Mouse (Mus musculus): ENCODE data around the gene Inppl1. TPM values are rescaled to one million over a fixed set of nuclear protein-coding genes. Genes with fewer than 3 reads are reported as not detected.

Inppl1 gene
- polyA plus RNA-seq (2015; fragmentation: Nextera tagmentation; extraction: Ambion mirVana) = 16.6 and 17.6 TPM in 2 replicates

DNA sequence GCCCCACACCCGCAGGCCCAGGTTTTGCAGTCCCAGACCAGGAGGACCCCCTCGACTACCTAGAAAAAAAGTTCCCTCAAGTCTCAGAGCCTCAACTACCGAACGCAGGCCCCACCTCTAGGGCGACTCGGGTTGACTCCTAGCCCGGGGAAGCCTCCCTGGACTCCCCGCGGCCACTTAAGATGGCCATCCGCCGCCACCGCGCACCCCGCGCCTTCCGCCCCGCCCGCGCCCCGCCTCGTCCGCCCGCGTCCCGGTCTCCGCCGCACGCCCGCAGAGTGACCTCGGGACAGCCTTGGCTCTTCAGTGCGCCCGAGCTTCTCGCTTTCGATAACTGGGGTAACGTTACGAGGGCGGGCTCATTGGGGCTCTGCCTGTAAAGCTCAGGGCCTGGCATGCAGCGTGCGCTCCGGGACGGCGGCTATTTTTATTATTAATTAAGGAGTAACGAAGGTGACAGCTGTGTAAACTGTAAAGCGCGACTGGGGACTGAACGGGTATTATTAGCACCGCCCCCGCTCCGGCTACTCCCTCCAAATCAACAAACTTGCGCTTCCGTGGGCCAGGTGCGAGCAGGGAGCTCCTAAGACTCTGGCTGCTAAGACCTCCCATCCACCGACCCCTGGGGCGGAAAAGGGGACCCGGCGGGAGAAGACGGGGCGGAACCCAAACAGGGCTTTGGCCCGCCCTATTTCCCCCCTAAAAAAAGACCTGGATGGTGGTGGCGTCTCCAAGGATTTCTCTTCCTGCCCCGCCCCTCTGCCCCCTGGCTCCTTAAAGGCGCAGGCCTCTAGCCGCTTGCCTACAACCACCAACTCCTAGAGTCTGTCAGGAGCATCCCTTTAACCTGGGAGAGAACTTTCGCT lies at the start of gene Inppl1:
Inppl1 (minus strand) TSS at position 624 of the 866 bp plus-strand sequence.
- Histone ChIP-seq H3K4me3 (ENCODE audit: low read depth, low read length) (peak within 1 kb of the TSS; percentile 87), H3K4me1 (replicated peaks; ENCODE audit: control insufficient read depth, insufficient read depth) (peaks cover 7% of the 10 kb centered on the region; the same call in 1 of the 2 replicates), H3K9me3 (ENCODE audit: control insufficient read depth, low read length) (no peaks in the 10 kb centered on the region), H3K4me2 (replicated peaks; ENCODE audit: low read depth) (peak within 1 kb of the TSS; percentile 91), H3K27ac (replicated peaks) (peak within 1 kb of the TSS; percentile 94), H3K36me3 (ENCODE audit: control insufficient read depth, insufficient read depth, low read length) (peaks cover 8% of the 10 kb centered on the region), H3K27me3 (ENCODE audit: control insufficient read depth, insufficient read depth, low read length) (no peaks in the 10 kb centered on the region), H3K9ac (ENCODE audit: low read length) (peak within 1 kb of the TSS; percentile 95)
- peak; percentile 84 for ATAC-seq (ENCODE audit: low FRiP score, low TSS enrichment)
- WGBS = 1% methylated on average over 64 of the region's 64 CpGs
- TF ChIP-seq CTCF (IDR thresholded peaks at IDR 0.05; ENCODE audit: low read depth) (peak; percentile 69), EP300 (optimal IDR thresholded peaks at IDR 0.05) (no peak)
- peak; percentile 93 for DNase-seq (ENCODE audit: low spot score)

DNA sequence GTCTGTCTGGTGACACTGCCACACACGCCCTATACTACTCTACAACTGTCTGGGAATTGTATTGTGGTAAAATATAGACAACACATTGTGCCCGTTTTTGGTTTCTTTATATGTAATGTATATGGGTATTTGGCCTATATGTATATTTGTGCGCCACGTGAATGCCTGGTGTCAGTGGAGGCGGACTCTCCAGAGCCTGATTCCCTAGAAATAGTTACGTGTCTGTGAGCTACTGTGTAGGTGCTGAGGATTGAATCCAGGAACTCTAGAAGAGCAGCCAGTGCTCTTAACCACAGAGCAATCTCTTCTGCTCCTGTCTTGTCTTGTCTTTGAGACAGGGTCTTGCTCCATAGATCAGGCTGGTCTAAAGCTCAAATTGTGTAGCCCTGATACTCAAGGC lies 48.2 kb upstream of the Inppl1 start:
- 85% methylated on average over 6 of the region's 6 CpGs for WGBS
- no peak for TF ChIP-seq EP300 (optimal IDR thresholded peaks at IDR 0.05)
- TF ChIP-seq CTCF (IDR thresholded peaks at IDR 0.05; ENCODE audit: low read depth) = no peak
- no peaks in the 10 kb centered on the region for H3K4me1 ChIP-seq (replicated peaks; ENCODE audit: control insufficient read depth, insufficient read depth)

GRCm38 (mm10) chr7:101884160-101884559 lies 46.1 kb upstream of the Inppl1 start:
- no peaks in the 10 kb centered on the region for H3K36me3 ChIP-seq (ENCODE audit: control insufficient read depth, insufficient read depth, low read length)
- H3K27ac ChIP-seq (replicated peaks) = no peak overlapping the region
- H3K9ac ChIP-seq (ENCODE audit: low read length) = no peak overlapping the region
- H3K9me3 ChIP-seq (ENCODE audit: control insufficient read depth, low read length) = no peaks in the 10 kb centered on the region
- no peak overlapping the region for H3K4me2 ChIP-seq (replicated peaks; ENCODE audit: low read depth)
- ATAC-seq (ENCODE audit: low FRiP score, low TSS enrichment) (no peak), DNase-seq (ENCODE audit: low spot score) (no peak)
- H3K27me3 ChIP-seq (ENCODE audit: control insufficient read depth, insufficient read depth, low read length) = no peaks in the 10 kb centered on the region
- no peak for TF ChIP-seq EP300 (optimal IDR thresholded peaks at IDR 0.05)
- TF ChIP-seq CTCF (IDR thresholded peaks at IDR 0.05; ENCODE audit: low read depth) = no peak
- WGBS = 90% methylated on average over 4 of the region's 4 CpGs
- H3K4me3 ChIP-seq (ENCODE audit: low read depth, low read length) = no peak overlapping the region
- no peaks in the 10 kb centered on the region for H3K4me1 ChIP-seq (replicated peaks; ENCODE audit: control insufficient read depth, insufficient read depth)

More for the DNA sequence above, 48.2 kb upstream of the Inppl1 start:
- Histone ChIP-seq H3K9ac (ENCODE audit: low read length) (no peak overlapping the region), H3K27me3 (ENCODE audit: control insufficient read depth, insufficient read depth, low read length) (no peaks in the 10 kb centered on the region), H3K4me3 (ENCODE audit: low read depth, low read length) (no peak overlapping the region), H3K9me3 (ENCODE audit: control insufficient read depth, low read length) (no peaks in the 10 kb centered on the region), H3K4me2 (replicated peaks; ENCODE audit: low read depth) (no peak overlapping the region), H3K27ac (replicated peaks) (no peak overlapping the region), H3K36me3 (ENCODE audit: control insufficient read depth, insufficient read depth, low read length) (no peaks in the 10 kb centered on the region)
- ATAC-seq (ENCODE audit: low FRiP score, low TSS enrichment) = no peak
- DNase-seq (ENCODE audit: low spot score) = no peak

DNA sequence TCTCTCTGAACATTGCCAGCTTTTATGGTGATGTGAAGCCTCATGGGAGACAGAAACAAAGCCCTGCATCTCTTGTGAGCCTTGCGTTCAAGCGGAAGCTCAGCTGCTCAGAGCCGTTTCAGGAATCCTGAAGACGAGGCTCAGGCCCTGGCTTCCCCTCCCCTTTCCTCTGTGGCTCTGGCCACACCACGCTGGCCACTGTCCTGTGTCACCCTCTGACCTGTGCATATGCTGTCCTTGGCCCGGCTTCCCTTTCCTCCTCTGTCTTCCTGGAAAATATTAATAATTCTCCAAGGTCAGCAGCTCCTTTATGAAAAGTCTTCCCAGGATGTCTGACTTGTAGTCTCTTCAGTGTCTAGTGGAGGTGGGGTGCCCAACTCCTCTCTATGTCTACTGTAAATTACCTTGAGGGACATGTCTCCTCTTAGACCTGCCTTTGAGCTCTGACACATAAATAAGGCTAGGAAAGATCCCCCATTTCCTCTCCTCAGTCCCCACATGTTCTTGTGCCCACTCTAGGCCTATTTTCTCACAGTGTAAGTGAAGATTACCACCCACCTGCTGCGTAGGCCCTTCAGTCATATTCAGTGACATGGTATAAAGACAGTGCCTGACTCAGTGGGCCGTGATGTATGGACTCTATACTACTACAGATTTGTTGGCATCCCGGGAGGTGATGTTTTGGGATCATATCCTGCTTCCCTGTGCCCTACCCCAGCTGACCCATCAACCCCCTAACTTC lies 44.6 kb upstream of the Inppl1 start:
- H3K27ac ChIP-seq (replicated peaks) = no peak overlapping the region
- H3K4me2 ChIP-seq (replicated peaks; ENCODE audit: low read depth) = no peak overlapping the region
- no peak for TF ChIP-seq CTCF (IDR thresholded peaks at IDR 0.05; ENCODE audit: low read depth)
- no peak for TF ChIP-seq EP300 (optimal IDR thresholded peaks at IDR 0.05)
- no peak overlapping the region for H3K9ac ChIP-seq (ENCODE audit: low read length)
- H3K4me1 ChIP-seq (replicated peaks; ENCODE audit: control insufficient read depth, insufficient read depth) = no peaks in the 10 kb centered on the region
- H3K9me3 ChIP-seq (ENCODE audit: control insufficient read depth, low read length) = no peaks in the 10 kb centered on the region
- no peaks in the 10 kb centered on the region for H3K27me3 ChIP-seq (ENCODE audit: control insufficient read depth, insufficient read depth, low read length)
- H3K36me3 ChIP-seq (ENCODE audit: control insufficient read depth, insufficient read depth, low read length) = no peaks in the 10 kb centered on the region
- no peak for ATAC-seq (ENCODE audit: low FRiP score, low TSS enrichment)
- WGBS = 71% methylated on average over 9 of the region's 9 CpGs
- DNase-seq (ENCODE audit: low spot score) = no peak
- no peak overlapping the region for H3K4me3 ChIP-seq (ENCODE audit: low read depth, low read length)

- Histone ChIP-seq H3K4me1 (replicated peaks; ENCODE audit: control insufficient read depth, insufficient read depth) (no peaks in the 10 kb centered on the region), H3K9ac (ENCODE audit: low read length) (no peak overlapping the region), H3K4me3 (ENCODE audit: low read depth, low read length) (no peak overlapping the region), H3K9me3 (ENCODE audit: control insufficient read depth, low read length) (no peaks in the 10 kb centered on the region), H3K27ac (replicated peaks) (no peak overlapping the region), H3K36me3 (ENCODE audit: control insufficient read depth, insufficient read depth, low read length) (no peaks in the 10 kb centered on the region), H3K4me2 (replicated peaks; ENCODE audit: low read depth) (no peak overlapping the region), H3K27me3 (ENCODE audit: control insufficient read depth, insufficient read depth, low read length) (no peaks in the 10 kb centered on the region)
- no peak for TF ChIP-seq EP300 (optimal IDR thresholded peaks at IDR 0.05)
- no peak for TF ChIP-seq CTCF (IDR thresholded peaks at IDR 0.05; ENCODE audit: low read depth)
- ATAC-seq (ENCODE audit: low FRiP score, low TSS enrichment) (no peak), DNase-seq (ENCODE audit: low spot score) (no peak)
- 69% methylated on average over 4 of the region's 4 CpGs for whole genome bisulfite sequencing
These were observed 42.8 kb upstream of the Inppl1 start for GRCm38 (mm10) chr7:101880855-101881254.

All from stomach, postnatal 0 days (tissue).